Mouse (Mus musculus) cerebellum, adult 11-12 months (tissue): ENCODE measurements around the gene Itpr2.

ENCODE experiments used
- DNase-seq: peaks from one replicate; pipeline ENCODE4 v3.0.0; 2022

Gene Itpr2

DNA sequence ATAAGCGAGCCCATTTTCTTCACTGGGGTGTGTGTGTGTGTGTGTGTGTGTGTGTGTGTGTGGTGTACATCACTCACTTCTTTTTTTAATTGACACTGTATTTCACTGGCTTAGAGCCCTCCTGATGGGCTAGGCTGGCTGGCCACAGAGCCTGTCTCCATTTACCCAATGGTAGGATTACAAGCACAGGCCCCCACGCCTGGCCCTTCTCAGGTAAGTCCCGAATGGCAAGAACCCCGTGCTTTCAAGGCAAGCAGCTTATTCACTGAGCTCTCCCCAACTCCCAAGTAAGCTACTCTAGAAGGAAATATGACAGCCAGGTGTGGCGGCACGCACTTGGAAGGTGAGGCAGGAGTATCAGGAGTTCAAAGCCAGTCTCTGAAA is 91.6 kb downstream of the Itpr2 start:
- DNase-seq, result no peak

DNA sequence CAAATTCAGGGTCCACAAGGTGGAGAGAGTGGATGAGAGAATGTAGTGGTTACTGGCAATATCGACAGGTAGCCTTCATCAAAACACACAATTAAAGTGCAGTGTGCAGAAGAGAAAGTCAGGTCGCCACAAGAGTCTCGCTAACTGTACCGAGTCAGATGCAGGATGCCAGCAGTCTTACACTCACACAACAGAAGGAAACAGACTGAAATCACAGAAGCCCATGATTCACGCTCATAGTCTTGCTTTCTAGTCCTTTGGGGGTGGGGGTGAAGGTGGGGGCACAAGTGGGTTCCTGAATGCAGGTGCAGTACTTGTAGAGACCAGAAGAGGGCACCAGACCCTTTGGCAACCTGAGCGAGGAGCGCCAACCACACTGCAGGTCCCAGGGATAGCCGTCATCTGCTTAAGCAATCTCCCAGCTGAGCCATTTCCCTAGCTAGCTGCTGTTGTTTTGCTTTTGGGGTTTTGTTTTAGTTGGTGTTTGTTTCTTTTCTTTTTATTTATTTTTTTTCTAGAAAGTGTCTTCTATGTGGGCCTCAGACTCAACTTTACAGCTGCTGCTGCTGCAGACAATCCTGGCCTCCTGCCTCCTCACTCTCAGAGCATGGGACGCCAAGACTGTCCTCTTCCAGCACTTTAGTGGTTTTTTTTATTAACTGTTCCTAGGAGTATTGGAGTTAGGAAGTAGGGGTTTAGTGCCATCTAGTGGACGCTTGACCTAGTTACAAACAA is 92.2 kb downstream of the Itpr2 start:
- DNase-seq, result peak; percentile 58

DNA sequence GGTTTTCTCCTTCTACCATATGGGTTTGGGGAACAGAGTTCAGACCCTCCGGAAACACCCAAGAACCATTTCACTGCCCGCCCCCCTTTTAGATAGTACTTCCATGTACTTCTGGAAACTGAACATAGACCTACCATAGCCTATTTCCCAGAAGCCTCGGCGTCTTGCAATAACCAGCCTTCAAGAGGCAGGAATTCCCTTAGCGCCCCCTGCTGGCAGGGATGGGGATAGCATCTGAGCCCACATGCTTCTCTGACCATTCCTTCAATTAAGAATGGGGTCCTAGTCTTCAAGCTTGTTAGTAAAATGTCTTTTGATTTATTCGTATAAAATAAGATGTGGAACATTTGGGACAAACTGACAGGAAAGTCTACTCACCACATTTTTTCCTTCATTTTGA is 96.6 kb downstream of the Itpr2 start:
- no peak for DNase-seq

DNA sequence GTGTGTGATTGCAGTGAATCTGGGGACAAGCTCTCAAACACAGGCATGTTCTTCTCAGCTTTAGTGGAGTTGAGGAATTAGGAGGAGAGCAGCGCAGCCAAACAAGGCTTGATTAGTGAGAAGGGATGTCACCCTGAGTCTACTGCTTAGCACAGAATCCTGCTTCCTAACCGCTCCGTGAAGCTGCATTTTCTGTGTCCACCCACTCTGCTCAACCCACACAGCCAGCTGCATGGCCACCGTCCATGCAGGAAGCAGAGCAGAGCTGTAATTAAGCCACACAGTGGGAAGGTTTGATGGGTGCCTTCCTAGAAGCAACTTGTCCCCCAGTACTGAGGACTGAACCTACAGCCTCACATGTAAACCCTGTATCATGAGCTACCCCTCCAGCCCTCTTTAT is 97.1 kb downstream of the Itpr2 start:
- DNase-seq, result no peak

DNA sequence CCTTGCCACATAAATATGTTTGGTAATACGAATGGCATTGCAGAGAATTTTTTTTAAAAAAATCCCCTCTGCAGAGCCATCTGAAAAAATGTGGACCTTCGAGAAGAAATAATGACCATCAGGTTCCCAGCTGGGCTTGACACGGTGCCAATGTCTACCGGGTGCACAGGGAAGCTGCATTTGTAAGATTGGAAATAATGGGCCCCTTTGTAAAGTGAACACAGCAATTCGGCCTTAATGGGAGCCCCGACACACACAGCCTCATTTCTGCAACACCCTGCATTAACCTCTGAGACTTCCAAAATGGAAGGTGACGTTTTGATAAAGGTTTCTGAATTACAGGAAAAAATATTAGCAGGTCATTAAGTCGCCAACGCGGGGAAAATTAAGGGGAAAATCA is 97.9 kb downstream of the Itpr2 start:
- DNase-seq, result no peak

DNA sequence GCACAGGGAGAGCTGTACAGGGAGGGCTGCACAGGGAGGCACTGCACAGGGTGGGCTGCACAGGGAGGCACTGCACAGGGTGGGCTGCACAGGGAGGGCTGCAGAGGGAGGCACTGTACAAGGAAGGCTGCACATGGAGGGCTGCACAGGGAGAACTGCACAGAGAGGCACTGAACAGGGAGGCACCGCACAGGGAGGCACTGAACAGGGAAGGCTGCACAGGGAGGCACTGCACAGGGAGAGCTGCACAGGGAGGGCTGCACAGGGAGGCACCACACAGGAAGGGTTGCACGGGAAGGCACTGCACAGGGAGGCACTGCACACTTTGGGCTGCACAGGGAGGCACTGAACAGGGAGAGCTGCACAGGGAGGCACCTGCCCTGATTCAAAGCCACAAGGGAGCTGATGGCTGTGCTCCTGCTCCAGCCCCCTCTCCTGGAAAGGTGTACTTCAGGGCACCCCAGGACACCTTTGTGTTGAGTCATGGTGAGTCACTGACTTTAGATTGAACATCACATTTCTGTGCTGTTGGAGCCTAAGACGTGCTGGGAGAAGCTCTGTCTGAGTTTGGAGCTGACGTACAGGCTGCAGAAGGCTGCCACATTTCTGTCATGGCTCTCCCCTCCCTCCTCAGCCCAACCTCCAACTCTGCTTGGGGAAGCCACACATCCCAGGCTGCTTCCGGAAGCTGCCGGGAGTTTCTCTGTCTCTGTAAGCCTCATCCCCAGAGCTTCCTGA is 98.9 kb downstream of the Itpr2 start:
- no peak for DNase-seq

DNA sequence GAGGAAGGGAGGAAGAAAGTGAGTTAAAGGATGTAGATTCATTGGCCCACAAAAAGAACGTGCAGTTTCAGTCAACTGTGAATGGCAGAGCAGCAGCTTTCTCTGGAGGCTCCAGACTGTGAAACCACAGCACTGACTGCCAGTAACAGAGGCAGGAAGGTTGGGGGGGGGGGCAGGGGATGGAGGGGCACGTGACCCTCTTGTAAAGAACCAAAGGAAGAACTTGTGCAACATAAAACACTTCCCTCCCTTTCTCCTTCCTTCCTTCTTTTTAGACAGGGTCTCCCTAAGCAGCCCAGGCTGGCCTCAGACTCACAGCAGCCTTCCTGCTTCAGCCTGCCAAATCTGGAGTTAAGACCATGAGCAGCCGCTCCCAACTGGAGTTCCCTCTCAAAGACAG is 104.2 kb downstream of the Itpr2 start:
- no peak for DNase-seq

DNA sequence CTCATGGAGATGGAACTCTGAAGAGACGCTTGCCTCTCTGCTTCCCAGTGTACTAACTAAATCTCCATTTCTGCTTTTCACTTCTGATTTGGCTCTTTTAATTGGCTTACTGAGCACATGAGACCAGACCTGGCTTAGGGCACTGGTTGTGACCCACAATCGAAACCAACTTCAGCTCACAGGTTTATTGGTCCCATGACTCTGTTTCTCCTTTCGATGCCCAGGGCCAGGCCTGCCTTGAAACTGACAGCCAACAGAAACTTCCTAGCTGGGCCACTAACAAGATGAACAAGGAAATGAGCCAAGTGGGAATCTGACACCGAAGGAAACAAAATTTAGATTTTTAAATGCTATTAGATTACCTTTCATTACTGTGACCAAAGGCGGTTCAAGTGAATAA is 105.8 kb downstream of the Itpr2 start:
- DNase-seq, result no peak

DNA sequence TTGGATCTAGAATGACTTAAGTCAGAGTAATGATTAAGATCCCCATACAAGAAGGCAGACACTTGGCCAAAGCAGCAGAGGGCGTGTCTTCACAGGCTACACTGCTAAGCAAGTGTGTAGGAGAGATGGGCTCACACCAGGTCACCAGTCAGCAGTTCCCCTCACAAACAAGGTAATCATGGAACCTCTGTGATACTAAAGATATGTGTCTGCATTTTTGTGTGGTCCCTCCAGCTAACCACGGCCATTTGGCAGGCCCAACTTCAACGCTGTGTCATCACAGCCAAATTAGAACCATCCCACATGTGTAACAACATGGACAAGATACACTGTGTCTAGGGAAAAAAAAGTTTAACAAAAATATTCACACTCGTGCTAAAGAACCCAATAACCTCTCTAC is 106.4 kb downstream of the Itpr2 start:
- DNase-seq, result no peak

DNA sequence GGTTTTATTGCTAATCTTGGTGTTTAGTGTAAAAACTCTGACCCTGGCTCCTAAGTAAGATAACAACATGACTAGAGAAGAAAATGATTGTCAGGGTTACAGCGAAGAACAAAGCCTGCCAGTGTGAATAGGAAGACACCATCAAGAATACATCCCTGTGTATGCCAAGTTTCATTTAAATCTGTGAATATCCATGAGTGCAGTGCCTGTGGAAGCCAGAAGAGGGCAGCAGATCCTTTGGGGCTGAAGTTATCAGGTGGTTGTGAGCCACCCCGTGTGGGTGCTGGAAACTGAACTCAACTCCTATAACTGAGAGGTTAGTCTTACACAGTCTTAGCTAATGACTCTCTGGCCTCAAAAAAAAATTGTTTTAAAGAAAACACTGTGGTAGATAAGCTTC is 109.8 kb downstream of the Itpr2 start:
- no peak for DNase-seq

DNA sequence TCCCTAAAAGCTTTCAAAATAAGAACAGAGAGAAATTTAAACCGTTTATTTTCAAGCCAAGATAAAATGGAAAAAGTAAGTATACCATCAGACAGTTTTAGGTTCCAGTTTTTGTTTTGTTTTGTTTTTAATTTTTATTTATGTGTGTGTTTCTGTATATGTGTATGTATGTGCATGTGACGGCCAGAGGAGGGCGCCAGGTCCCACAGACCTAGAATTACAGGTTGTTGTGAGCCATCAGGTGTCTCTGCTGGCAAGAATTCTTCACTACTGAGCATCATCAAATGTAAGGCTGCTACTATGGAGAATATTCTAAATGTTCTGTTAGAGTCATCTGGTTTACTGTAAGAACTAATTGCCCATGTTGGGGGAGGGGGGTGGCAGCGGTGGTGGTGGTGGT is 111.9 kb downstream of the Itpr2 start:
- DNase-seq, result no peak

DNA sequence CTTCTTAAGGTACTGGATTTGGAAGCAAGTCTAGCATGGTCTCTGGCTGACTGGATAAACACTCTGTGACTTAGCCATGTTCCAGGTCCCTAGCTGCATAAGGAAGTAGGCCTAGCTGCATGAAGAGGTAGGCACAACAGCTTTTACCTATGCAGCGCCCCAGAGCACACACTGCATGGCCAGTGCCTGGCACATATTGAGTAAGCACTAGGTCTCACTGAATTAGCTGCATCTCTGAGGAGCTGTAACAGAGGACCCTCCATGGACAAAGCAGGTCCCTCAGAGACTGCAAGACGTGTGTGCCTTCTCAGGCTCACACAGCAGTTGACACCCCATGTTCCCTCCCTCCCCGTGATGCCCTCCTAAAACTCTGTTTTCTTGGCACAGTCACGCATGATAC is 114.0 kb downstream of the Itpr2 start:
- no peak for DNase-seq

DNA sequence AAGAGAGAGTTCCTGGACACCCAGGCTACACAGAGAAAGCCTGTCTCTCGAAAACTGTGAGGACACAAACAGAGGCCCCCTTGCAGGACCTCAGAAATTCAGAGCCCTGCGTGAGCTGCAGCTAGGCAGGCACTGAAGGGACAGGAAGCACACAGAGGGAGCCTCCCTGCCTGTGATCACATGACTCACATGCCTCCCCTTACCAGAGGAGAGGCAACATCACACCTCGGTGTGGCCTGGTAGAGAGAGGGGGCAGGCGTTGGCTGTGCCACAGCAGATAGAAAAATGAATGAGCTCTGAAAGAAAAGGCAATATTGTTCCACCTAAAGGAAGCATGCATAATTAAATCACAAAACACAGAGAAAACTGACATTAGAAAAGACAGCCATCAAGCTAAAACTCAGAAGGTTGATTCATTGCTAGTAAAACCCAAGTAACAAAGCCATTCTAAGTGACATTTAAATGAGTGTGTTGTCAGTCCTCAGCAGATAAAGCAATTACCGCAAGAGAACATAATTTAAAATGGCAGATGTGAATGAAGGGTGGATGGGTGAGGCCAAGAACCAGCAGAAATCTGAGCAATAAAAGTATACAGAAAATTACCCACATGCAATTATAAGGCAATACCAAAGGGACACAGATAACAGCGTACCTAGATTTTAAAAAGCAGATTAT is 114.8 kb downstream of the Itpr2 start:
- no peak for DNase-seq

DNA sequence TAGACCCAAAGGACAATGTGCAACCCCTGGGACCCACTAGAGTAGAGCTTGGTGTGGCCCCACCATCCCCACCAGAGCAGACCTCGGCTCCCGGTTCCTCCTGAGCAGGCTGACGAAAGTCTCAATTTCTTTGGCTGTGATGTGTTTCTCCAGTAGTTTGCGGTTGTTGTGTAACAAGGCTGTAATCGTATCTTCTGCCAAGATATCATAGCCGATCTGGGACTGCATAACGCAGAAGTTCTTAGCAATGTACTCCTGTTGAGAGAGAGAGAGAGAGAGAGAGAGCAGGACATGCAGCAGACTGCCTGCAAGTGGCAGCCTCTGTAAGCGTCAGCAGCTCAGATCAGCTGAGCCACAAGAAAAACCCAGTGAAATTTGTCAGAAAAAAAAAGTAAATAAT is 122.8 kb downstream of the Itpr2 start:
- no peak for DNase-seq

DNA sequence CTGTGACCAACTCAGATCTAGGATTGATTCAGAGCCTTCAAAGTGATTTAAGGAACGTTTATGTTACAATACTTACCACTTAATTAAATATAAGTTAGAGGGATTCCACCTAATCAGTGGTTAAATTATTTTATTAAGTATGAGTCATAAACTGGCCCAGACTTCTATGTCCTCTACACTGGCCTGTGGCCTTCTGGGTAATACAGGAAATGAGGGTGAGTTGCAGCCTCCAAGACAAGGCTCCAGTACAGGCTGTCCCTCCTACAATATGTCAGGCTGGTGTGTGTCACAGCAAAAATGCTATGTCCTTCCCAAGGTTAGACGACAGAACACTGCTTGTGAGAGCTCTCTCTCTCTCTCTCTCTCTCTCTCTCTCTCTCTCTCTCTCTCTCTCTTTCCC is 130.5 kb downstream of the Itpr2 start:
- no peak for DNase-seq

DNA sequence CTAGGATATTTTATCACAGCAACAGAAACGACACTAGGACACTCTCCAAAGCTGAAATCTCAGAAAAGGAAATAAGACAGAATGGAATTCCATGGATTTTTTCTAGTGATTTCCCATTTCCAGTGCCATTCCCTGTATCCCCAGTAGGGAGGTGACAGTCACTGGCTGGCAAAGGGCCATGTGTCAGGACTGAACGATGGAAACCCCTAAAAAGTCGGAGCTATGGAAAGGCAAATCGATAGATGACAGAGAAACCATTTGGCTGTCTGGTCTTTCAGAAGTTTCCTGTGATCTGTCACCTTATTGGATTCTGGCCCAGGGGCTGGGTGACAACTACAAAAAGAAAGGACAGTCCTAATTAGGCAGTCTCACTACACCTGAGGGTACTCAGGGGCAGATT is 135.8 kb downstream of the Itpr2 start:
- no peak for DNase-seq

DNA sequence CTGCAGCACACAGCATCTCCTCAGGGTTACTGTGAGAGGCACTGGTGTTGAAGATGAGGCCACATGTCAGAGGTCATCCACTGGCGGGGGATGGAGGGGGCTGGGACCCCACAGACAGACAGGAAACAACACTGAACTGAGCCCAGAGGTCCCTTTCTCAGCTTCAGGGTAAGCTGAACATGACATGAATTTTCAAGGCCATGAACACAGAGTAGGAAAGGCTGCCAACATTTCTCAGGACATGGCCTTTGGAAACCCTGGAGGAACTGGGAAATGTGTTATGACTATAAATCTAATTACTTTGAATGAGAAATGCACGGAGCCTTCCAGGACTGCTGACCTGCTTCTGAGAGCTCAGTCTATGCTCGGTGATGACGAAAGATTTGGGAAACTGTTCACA is 144.1 kb downstream of the Itpr2 start:
- peak; percentile 15 for DNase-seq

DNA sequence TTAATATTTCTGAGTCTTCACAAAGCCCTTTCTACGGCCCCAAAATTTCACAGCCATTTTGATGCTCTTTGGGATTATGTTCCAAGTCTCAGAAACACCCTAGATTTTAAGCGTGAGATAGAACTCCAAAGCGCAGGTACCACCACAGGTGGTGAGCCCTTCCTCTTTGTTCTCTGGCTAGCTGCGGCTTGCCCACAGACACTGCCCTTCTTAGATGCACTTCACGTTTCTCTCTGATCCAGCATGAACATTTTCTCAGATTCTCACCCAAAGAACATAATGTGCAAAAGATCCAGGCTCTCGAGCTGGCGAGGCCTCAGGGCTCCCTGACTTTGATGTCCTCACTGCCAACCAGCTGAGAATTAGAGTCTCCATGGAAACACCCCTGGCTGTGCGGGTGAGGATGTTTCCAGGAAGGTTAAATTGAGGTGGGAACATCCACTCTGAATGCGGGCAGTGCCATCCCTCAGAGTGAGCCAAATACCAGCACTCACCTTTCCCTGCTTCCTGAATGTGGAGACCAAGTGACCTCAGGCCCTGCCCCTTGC is 149.7 kb downstream of the Itpr2 start:
- no peak for DNase-seq

DNA sequence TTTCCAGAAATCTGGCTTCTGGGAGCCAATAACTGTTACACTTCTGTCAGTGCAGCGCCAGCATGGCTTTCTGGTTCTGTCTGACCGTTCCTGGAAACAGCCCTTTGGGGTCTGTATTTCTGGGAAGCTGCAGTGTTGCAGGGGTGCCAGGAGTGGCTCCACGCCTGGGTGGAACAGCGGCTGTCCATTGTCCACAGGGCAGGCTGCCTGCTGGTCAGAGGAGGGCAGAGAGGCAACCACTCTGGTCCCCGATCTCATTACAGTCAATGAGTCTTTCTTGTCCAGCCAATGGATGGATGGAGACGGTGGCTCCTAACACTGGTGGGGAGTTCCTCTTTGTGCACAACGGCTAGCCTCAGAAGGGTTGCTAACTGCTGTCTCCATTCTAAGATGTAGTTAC is 150.2 kb downstream of the Itpr2 start:
- DNase-seq, result no peak

DNA sequence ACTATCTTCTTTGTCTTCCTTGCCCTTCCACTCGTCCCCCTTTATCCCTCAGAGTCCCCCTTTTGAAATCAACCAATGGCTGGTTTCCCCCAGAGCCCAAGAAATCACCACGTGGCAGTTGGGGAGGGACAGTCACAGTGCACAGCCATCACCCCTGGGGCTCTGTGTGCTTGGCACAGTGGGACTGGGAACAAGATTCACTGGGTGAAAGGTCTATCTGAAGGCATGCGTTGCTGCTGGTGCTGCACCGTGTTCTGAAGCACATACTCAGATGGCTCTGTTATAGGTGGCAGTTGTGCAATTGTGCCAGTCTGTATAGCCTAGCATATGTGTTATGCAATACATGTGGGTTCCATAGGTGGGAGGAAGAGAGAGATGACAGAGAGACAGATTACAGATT is 154.5 kb downstream of the Itpr2 start:
- no peak for DNase-seq

DNA sequence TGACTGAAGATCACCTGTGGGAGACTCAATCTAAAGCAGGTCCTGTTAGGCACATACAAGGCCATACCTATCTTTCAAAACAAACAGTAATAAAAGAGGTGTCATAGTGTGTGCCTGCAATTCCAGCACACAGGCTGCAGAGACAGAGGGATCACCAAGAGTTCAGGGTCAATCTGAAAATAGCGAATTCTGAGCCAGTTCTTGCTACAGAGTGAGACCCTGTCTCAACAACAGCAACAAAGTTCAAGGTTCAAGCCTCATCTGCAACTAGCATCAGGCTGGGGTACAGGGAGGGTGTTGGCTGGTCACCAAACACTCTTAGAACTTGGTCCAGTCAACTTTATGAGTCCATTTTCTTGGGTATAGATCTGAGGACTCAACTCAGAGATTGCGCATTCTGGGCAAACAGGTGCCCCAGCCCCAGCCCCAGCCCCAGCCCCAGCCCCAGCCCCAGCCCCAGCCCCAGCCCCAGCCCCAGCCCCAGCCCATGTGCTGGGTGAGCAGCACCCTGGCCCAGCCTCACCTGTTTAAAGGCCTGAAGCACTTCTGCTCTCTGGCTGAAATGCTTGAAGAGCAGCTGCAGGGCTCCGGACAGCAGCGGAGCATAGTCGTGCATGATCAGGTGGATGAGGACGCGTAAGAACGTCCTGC is 155.4 kb downstream of the Itpr2 start:
- no peak for DNase-seq

DNA sequence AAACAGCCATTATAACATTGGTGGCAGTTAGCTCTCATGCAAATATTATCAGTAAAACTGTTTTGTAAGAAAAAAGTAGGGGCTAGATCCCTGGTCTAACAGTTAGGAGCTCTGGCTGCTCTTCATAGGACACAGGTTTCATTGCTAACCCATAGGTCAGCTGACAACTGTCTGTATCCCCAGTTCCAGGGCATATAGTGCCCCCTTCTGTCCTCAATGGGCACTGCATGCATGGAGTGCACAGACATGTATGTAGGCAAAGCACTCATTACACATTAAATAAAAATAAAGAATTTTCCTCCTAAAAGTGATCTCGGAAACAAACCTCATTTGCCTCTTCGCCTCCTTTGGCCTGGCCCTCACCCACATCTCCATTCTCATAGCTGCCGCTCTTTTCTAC is 157.3 kb downstream of the Itpr2 start:
- DNase-seq, result no peak

DNA sequence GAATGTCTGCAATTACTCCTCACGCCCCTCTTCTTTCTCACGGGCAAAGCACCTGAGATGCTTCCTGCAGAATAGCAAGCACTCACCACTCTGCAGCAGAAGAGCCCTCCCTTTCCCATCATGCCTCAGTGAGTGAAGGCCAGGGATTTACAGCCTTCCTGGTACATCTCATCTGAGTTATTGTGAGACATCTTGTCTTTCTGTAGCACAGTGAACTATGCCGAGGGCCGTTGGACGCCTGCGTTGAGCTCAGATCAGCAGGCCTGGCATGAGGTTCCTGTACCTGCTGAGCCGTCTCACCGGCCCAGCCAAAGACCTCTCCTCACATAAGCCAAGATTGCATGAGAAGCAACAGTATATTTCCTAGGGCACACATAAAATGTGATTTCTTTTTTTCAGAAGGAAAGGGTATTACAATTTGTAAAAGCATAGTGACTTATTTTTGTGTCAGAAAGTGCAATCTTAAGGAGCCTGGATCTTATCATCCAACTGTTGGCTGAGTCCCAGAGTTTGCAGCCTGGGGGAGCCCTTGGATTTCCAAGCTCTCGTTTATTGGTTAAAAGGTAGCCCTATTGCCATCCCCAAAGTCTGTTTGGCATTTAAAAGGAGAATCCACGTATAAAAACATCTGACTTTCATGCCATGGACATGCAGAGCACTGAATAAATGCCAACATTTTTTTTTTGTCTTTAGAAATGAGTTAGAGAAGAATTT is 158.2 kb downstream of the Itpr2 start:
- DNase-seq, result peak; percentile 63
